Mouse (Mus musculus) forebrain, embryonic 13.5 days (tissue): ENCODE measurements around the gene Sbf2. TPM values are rescaled to one million over a fixed set of nuclear protein-coding genes. Genes with fewer than 3 reads are reported as not detected.

Experiments used
- ATAC-seq: fragments of 200-750 bp; cut with Nextera tagmentation; 2 replicates; pipeline ENCODE4 v1.8.0; 2017
- H3K27ac ChIP-seq: fragments of 300-500 bp; sonication (generic); 2 replicates; pipeline ENCODE4 v1.5.1; 2015; ENCODE audit warnings: inconsistent platforms, mild to moderate bottlenecking, moderate library complexity
- H3K27me3 ChIP-seq: fragments of 300-500 bp; sonication (generic); 2 replicates; pipeline ENCODE4 v1.6.1; 2015; ENCODE audit warnings: mild to moderate bottlenecking, inconsistent platforms
- H3K36me3 ChIP-seq: fragments of 300-500 bp; sonication (generic); 2 replicates; pipeline ENCODE4 v1.6.1; 2015; ENCODE audit warnings: mild to moderate bottlenecking, inconsistent platforms; ENCODE audit not compliant: poor library complexity, severe bottlenecking
- H3K4me1 ChIP-seq: fragments of 300-500 bp; sonication (generic); 2 replicates; pipeline ENCODE4 v1.6.1; 2015; ENCODE audit warnings: inconsistent platforms
- H3K4me2 ChIP-seq: fragments of 300-500 bp; sonication (generic); 2 replicates; pipeline ENCODE4 v1.6.1; 2015; ENCODE audit warnings: inconsistent platforms, mild to moderate bottlenecking, moderate library complexity
- H3K4me3 ChIP-seq: fragments of 300-500 bp; sonication (generic); 2 replicates; pipeline ENCODE4 v1.5.1; 2015; ENCODE audit warnings: mild to moderate bottlenecking, inconsistent platforms
- H3K9ac ChIP-seq: fragments of 300-500 bp; sonication (generic); 2 replicates; pipeline ENCODE4 v1.6.1; 2015; ENCODE audit warnings: mild to moderate bottlenecking, inconsistent platforms
- H3K9me3 ChIP-seq: fragments of 300-500 bp; sonication (generic); replicated peaks from 2 replicates; pipeline ENCODE4 v1.6.1; 2016; ENCODE audit warnings: inconsistent platforms
- WGBS: fragments of 180-500 bp; shearing (Covaris S2); methylation state at CpG from one replicate; pipeline ENCODE4 v1.1.7; 2015; 5-methylcytosine and 5-hydroxymethylcytosine counted together
- polyA plus RNA-seq: library from polyadenylated mRNA; unstranded; fragments of >200 nt; fragmentation: Nextera tagmentation; extraction: Ambion mirVana; gene quantifications from 2 replicates; pipeline ENCODE4 v1.2.1, GENCODE M21; 2015

The Sbf2 gene
- polyA plus RNA-seq, 1 experiment from 2014 or later, result 51.8 TPM

DNA sequence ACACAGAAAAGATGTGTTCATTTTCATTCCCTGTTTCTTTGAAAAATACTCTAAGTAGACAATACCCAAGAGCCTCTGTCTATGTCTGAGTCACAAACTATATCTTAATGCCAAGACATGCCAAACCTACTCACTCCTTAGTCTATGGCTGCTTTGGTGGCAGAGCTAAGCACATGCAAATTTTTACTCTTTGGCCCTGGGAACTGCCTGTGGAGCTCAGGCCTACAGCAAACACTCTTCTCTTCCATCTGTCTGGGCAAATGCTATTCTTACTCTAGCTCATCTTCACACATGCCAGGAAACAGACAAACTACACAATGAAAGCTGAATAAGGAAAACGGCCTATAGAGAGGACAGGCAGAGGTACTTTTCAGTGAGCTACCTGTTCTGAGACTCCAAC, 253.2 kb downstream of the Sbf2 start:
- H3K9me3 ChIP-seq, result no peaks in the 10 kb centered on the region

DNA sequence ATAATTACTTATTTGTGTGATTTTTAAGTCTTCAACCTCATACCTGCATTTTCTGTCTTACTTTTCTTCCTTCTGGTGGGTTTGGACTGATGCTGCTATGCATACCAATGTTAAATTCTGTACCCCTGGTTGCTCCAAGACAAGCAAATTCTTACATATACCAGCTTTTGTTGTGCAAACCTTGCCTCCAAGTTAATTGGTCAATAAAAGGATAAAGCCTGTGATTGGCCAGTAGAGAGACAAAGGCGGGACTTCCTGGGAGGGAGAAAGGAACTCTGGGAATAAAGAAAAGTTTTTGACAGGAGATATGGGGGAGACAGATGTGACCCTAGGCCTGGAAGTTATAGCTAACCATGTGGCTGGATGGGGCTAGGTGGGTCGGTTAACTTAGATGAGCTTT, 255.3 kb downstream of the Sbf2 start:
- no peaks in the 10 kb centered on the region for H3K4me1 ChIP-seq
- H3K27ac ChIP-seq, result no peak overlapping the region
- no peak for ATAC-seq
- H3K9me3 ChIP-seq, result no peaks in the 10 kb centered on the region
- no peak overlapping the region for H3K4me3 ChIP-seq
- peaks cover 37% of the 10 kb centered on the region for H3K36me3 ChIP-seq
- no peak overlapping the region for H3K4me2 ChIP-seq
- no peaks in the 10 kb centered on the region for H3K27me3 ChIP-seq
- no peak overlapping the region for H3K9ac ChIP-seq
- WGBS, result 98% methylated on average over 2 of the region's 2 CpGs

More for the DNA sequence above, 253.2 kb downstream of the Sbf2 start:
- Histone ChIP-seq H3K4me2 (no peak overlapping the region), H3K36me3 (peaks cover 47% of the 10 kb centered on the region), H3K27me3 (no peaks in the 10 kb centered on the region), H3K4me1 (no peaks in the 10 kb centered on the region), H3K4me3 (no peak overlapping the region), H3K9ac (no peak overlapping the region), H3K27ac (no peak overlapping the region)
- no peak for ATAC-seq
- WGBS, result 89% methylated on average over 1 of the region's 1 CpGs

DNA sequence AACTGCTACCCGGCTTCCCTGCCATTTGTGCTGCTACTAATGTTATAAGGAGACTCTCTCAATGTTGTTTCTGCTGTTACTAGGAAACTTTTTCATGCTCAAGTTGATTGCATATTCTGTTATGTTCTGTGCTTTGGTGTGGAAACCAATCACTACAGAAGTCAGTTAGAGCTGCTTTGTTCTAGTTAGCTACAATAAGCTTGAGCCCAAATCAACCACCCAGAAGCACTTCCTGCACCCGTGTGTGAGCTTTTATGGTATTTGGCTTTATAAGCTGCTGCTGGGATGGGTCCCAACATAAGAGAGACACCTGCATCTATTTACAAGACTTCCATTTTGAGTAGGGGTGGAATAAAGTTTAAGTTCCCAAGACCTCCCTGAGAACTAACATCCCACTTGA, 260.8 kb downstream of the Sbf2 start:
- H3K4me3 ChIP-seq, result no peak overlapping the region
- no peak overlapping the region for H3K9ac ChIP-seq
- WGBS, result 87% methylated on average over 2 of the region's 2 CpGs
- H3K27ac ChIP-seq, result no peak overlapping the region
- H3K27me3 ChIP-seq, result no peaks in the 10 kb centered on the region
- H3K4me2 ChIP-seq, result no peak overlapping the region
- no peak for ATAC-seq
- no peaks in the 10 kb centered on the region for H3K9me3 ChIP-seq
- peaks cover 19% of the 10 kb centered on the region for H3K36me3 ChIP-seq
- H3K4me1 ChIP-seq, result no peaks in the 10 kb centered on the region

DNA sequence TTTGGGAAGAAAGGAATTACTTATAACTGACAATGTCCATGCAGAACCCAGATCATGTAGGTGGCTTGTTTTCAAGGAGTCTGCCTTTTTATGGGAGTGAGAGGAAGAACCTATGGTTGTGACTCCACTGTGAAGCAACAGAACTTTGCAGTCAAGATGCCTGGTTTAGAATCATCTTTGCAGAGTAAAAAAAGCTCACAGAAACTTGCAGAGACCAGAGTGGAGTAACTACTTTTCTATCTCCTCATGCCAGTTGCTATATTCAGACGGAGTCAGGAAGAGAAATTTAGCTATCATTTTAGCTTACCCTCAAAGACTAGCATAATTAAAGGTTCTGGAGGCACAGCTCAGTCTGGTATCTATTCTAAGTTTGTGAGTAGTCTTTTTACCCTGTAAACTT, 267.5 kb downstream of the Sbf2 start:
- Histone ChIP-seq H3K9me3 (no peaks in the 10 kb centered on the region), H3K27ac (no peak overlapping the region), H3K36me3 (peaks cover 20% of the 10 kb centered on the region), H3K27me3 (no peaks in the 10 kb centered on the region), H3K4me1 (no peaks in the 10 kb centered on the region), H3K4me2 (no peak overlapping the region), H3K4me3 (no peak overlapping the region), H3K9ac (no peak overlapping the region)
- no peak for ATAC-seq
- 94% methylated on average over 1 of the region's 1 CpGs for WGBS

DNA sequence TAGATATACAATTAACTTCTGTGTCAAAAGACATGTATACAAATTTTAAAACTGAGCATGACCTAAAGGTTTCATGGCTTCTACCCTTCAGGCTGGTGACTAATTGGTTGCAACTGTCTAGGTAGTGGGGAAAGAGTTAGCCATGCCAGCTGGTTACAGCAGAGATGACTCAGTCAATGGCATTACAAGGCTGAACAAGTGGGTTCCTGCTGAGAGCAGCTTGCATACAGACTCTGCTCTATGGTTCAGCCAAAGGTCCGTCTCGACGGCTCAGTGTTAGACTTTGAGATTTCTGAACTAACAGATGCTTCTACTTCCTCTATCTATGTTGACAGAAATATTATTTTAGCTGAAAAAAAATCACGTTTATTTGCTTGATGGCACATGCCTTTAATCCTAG, 277.1 kb downstream of the Sbf2 start:
- Histone ChIP-seq H3K27me3 (no peaks in the 10 kb centered on the region), H3K4me1 (no peaks in the 10 kb centered on the region), H3K4me3 (no peak overlapping the region), H3K36me3 (peaks cover 44% of the 10 kb centered on the region), H3K9ac (no peak overlapping the region), H3K4me2 (no peak overlapping the region), H3K9me3 (no peaks in the 10 kb centered on the region), H3K27ac (no peak overlapping the region)
- WGBS, result 78% methylated on average over 4 of the region's 4 CpGs
- ATAC-seq, result no peak

DNA sequence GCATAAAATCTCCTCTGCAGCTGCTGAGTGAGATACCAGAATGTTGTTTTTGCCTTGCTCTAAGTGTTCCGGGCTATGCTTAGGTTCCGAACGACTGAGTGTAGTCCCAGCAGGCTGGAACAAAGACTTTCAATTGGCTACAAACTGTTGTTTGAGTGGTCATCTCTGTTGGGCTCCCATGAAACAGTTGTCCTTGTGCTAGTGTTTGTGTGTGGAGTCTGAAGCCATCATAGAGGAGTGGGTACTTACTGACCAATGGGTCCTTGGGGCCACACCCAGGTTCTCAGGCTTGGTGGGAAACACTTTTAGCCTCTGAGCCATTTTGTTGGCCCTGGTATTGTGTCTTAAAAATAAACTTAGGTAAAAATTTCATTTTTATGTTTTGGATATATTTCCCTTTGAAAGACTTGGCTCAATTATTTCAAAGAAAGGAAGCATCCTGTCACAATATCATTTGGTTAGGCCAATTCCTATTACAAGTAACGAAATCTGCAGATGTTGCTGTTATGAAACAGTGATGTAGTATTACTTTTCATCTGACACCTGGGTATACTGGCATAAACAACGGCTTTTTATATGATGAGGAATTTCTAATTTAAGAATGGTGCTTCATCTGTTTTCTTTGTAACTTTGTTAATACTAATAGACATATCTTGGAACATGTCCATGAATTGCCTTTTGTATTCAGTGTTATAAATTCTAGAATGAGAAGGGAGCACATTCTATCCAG, 289.2 kb downstream of the Sbf2 start:
- 94% methylated on average over 5 of the region's 5 CpGs for WGBS
- no peak overlapping the region for H3K4me2 ChIP-seq
- no peak for ATAC-seq
- H3K36me3 ChIP-seq, result peaks cover 83% of the 10 kb centered on the region
- H3K4me1 ChIP-seq, result no peaks in the 10 kb centered on the region
- H3K9ac ChIP-seq, result no peak overlapping the region
- H3K4me3 ChIP-seq, result no peak overlapping the region
- H3K9me3 ChIP-seq, result 0 out of 2 replicates have a peak, but pooled peaks cover 4% of the 10 kb centered on the region
- H3K27me3 ChIP-seq, result no peaks in the 10 kb centered on the region
- no peak overlapping the region for H3K27ac ChIP-seq

DNA sequence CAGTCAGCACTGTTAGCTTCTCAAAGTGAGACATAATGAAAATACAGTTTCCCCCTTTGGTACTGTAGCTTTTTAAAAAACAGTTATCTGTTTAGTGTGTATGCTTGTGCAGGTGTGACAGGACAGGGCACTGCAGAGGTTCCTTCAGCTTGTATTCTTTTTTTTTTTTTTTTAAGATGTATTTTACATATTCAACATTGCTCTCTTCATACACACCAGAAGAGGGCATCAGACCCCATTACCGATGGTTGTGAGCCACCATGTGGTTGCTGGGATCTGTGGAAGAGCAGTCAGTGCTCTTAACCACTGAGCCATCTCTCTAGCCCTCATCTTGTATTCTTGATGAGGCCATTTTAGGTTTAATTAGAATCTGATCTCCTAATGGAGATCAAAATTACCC, 289.9 kb downstream of the Sbf2 start:
- no peaks in the 10 kb centered on the region for H3K27me3 ChIP-seq
- no peaks in the 10 kb centered on the region for H3K4me1 ChIP-seq

DNA sequence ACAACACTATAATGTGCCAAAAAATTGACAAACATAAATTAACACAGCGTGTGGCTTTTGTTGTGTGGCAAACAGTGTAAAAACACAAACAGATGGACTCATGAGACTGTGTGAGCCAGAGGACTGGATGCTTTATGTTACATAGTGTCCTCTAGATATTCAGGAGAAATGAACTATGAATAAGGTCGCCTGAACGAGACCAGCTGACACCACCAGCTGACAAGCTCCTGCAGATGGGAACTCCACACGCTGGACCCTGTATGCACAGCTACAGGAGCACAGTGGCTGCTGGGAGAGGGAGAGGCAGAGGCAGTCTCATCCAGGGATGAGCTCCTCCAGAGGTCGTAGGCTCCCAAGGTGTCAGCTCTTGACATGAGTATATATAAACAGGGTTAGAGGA, 293.6 kb downstream of the Sbf2 start:
- Histone ChIP-seq H3K9me3 (0 out of 2 replicates have a peak, but pooled peaks cover 4% of the 10 kb centered on the region), H3K27me3 (no peaks in the 10 kb centered on the region), H3K36me3 (peaks cover 75% of the 10 kb centered on the region), H3K4me3 (no peak overlapping the region), H3K27ac (no peak overlapping the region), H3K4me2 (no peak overlapping the region), H3K9ac (no peak overlapping the region), H3K4me1 (no peaks in the 10 kb centered on the region)
- ATAC-seq, result 0 out of 2 replicates have a peak, but pooled peaks have one; percentile 27
- 66% methylated on average over 5 of the region's 5 CpGs for WGBS

More for the DNA sequence above, 289.9 kb downstream of the Sbf2 start:
- Histone ChIP-seq H3K9me3 (0 out of 2 replicates have a peak, but pooled peaks cover 4% of the 10 kb centered on the region), H3K9ac (no peak overlapping the region), H3K36me3 (peaks cover 83% of the 10 kb centered on the region), H3K4me3 (no peak overlapping the region), H3K27ac (no peak overlapping the region), H3K4me2 (no peak overlapping the region)
- no peak for ATAC-seq
- 97% methylated on average over 1 of the region's 1 CpGs for WGBS

DNA sequence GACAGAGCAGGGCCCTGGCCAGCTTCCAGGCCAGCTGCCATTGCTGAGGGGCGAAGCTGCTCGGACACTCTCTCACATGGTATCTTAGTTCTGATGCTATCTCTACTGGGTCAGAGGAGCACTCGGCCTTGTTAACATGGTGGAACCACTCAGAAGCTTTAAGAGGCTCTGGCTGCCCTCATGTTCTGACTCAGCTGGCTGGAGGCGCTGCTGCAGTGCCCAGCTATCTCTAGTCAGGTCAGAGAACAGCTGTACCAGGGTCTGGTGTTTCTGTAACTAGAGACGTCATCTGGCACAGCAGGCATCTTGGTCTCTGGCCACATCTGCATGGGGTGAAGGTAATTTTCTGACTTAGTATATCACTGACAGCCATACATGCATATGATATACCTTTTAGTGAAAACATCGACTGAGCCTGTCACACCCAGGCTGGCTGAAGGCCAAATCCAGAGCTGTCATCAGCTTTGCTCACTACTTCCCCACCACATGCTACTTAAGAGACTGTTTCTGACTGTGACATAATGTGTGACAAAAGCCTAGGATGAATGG, 295.7 kb downstream of the Sbf2 start:
- no peak overlapping the region for H3K4me3 ChIP-seq
- no peak overlapping the region for H3K4me2 ChIP-seq
- no peak overlapping the region for H3K9ac ChIP-seq
- H3K27ac ChIP-seq, result peak overlapping the region; percentile 48
- 0 out of 2 replicates have a peak, but pooled peaks cover 4% of the 10 kb centered on the region for H3K9me3 ChIP-seq
- WGBS, result 83% methylated on average over 6 of the region's 6 CpGs
- no peaks in the 10 kb centered on the region for H3K27me3 ChIP-seq
- H3K36me3 ChIP-seq, result peaks cover 77% of the 10 kb centered on the region
- 0 out of 2 replicates have a peak, but pooled peaks have one; percentile 24 for ATAC-seq
- H3K4me1 ChIP-seq, result no peaks in the 10 kb centered on the region

DNA sequence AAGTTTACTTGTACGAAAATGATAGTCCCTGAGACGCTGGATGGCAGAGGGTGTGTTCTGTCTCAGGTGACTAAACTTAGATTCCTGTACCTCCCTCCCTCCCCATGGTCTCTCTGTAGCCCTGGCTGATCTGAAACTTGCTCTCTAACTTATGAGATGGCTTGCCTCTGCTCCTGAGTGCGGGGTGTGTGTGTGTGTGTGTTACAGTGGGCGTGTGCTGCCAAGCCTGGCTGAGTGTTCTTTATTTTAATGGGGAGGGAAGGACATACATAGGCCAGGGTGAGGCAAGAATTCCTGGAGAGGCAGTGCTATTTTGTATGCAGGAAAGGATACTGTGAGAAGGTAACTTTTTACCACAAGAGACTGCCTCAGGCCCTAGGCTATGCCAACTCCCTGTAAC, 297.3 kb downstream of the Sbf2 start:
- WGBS, result 92% methylated on average over 4 of the region's 4 CpGs

DNA sequence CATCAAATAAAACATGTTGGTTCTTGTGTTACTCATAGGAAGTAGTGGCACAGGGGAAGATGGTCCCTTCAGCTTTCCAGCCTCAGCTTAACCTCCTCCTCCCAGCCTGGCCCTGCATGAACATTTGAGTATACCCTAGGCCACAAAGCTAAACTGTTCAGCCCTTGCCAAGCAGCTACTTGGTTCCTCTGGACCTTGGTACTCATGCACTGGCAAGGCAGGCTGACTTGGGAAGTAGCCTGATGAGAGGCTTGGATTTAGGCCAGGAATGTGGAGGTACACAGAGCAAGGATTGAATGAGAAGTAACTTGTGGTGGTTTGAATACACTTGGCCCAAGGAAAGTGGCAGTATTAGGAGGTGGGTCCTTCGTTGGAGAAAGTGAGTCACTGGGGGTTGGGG, 299.4 kb downstream of the Sbf2 start:
- no peak for ATAC-seq
- Histone ChIP-seq H3K9me3 (0 out of 2 replicates have a peak, but pooled peaks cover 4% of the 10 kb centered on the region), H3K4me3 (no peak overlapping the region), H3K4me1 (no peaks in the 10 kb centered on the region), H3K9ac (no peak overlapping the region), H3K36me3 (peaks cover 88% of the 10 kb centered on the region), H3K27ac (no peak overlapping the region), H3K27me3 (no peaks in the 10 kb centered on the region), H3K4me2 (no peak overlapping the region)
- 82% methylated on average over 1 of the region's 1 CpGs for WGBS

More for the DNA sequence above, 297.3 kb downstream of the Sbf2 start:
- no peaks in the 10 kb centered on the region for H3K27me3 ChIP-seq
- peaks cover 79% of the 10 kb centered on the region for H3K36me3 ChIP-seq
- ATAC-seq, result no peak
- no peak overlapping the region for H3K9ac ChIP-seq
- H3K4me2 ChIP-seq, result no peak overlapping the region
- H3K4me3 ChIP-seq, result no peak overlapping the region
- no peaks in the 10 kb centered on the region for H3K4me1 ChIP-seq
- H3K27ac ChIP-seq, result no peak overlapping the region
- 0 out of 2 replicates have a peak, but pooled peaks cover 4% of the 10 kb centered on the region for H3K9me3 ChIP-seq

DNA sequence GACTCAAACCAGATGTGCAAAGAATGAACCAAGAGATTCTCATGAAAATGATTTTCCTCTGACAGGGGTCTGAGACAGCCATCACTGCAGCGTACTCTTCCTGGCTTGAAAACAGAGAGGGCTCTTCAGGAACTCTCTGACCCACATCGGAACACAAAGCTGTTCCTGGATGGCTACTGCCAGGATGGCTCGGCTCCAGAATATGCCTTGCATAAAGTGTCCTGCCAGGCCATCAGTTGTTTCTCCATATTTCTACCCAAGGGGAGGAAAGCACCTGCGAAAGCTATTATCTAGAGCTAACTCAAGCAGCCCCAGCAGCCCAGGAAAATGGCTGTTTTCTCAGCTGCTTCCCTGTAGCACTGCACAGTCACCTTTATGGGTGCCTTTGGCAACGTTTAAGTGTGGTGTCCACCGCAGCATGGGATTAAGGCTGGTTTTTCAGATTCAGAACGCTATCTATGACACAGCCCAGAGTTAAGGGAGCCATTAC, 300.3 kb downstream of the Sbf2 start:
- 95% methylated on average over 7 of the region's 7 CpGs for WGBS
- no peak for ATAC-seq

More for the DNA sequence above, 300.3 kb downstream of the Sbf2 start:
- Histone ChIP-seq H3K9me3 (0 out of 2 replicates have a peak, but pooled peaks cover 4% of the 10 kb centered on the region), H3K9ac (no peak overlapping the region), H3K4me2 (no peak overlapping the region), H3K4me1 (no peaks in the 10 kb centered on the region), H3K36me3 (peaks cover 93% of the 10 kb centered on the region), H3K4me3 (no peak overlapping the region), H3K27me3 (no peaks in the 10 kb centered on the region), H3K27ac (no peak overlapping the region)
